ENCODE assay signal across 8 mouse cellular contexts in genomic region chr19:53309631-53310030, GRCm38 (mm10). TPM values are rescaled to one million over a fixed set of nuclear protein-coding genes. Genes with fewer than 3 reads are reported as not detected.
DNase-seq lines count a peak whose midpoint lies in the region; ATAC-seq lines count a peak whose summit lies in the region.

No protein-coding gene starts in this region.

- no peaks in the 10 kb centered on the region for H3K36me3 ChIP-seq in forebrain, embryonic 10.5 days (replicated peaks)
- no peaks in the 10 kb centered on the region for H3K36me3 ChIP-seq in forebrain, embryonic 14.5 days (ENCODE audit: control insufficient read depth, insufficient read depth, low read length)
- H3K36me3 ChIP-seq in neural tube, embryonic 13.5 days, result no peaks in the 10 kb centered on the region
- no peaks in the 10 kb centered on the region for H3K36me3 ChIP-seq in limb, embryonic 15.5 days

- H3K4me1 ChIP-seq in forebrain, embryonic 10.5 days, result peaks cover 55% of the 10 kb centered on the region
- peaks cover 9% of the 10 kb centered on the region for H3K4me1 ChIP-seq in forebrain, embryonic 14.5 days (ENCODE audit: control insufficient read depth, insufficient read depth, low read length)
- H3K4me1 ChIP-seq in neural tube, embryonic 13.5 days (replicated peaks), result peaks cover 19% of the 10 kb centered on the region
- peaks cover 3% of the 10 kb centered on the region; the same call in 1 of the 2 replicates for H3K4me1 ChIP-seq in limb, embryonic 15.5 days

- 21% methylated on average over 4 of the region's 4 CpGs for WGBS in forebrain, embryonic 10.5 days
- 16% methylated on average over 4 of the region's 4 CpGs for WGBS in forebrain, embryonic 14.5 days
- 15% methylated on average over 4 of the region's 4 CpGs for WGBS in neural tube, embryonic 13.5 days
- WGBS in limb, embryonic 15.5 days, result 23% methylated on average over 4 of the region's 4 CpGs

- H3K9ac ChIP-seq in forebrain, embryonic 14.5 days (ENCODE audit: low read length), result no peak overlapping the region
- H3K9ac ChIP-seq in neural tube, embryonic 13.5 days, result 0 out of 2 replicates have a peak overlapping the region, but pooled peaks have one; percentile 22
- no peak overlapping the region for H3K9ac ChIP-seq in limb, embryonic 15.5 days

- no peak for DNase-seq in forebrain, embryonic 10.5 days (ENCODE audit: extremely low spot score, low spot score)
- DNase-seq in forebrain, embryonic 14.5 days (ENCODE audit: low spot score), result no peak
- no peak for DNase-seq in neural tube, embryonic 10.5 days (ENCODE audit: extremely low spot score, low spot score)
- DNase-seq in adrenal gland, adult 8-10 months, result no peak
- DNase-seq in lung, postnatal 4 days, result no peak
- DNase-seq in spleen, postnatal 4 days (ENCODE audit: low spot score in 2 of 2), result no peak

- peak overlapping the region; percentile 93; the same call in 1 of the 2 replicates for H3K4me3 ChIP-seq in forebrain, embryonic 10.5 days
- no peak overlapping the region for H3K4me3 ChIP-seq in forebrain, embryonic 14.5 days (ENCODE audit: low read depth, low read length)
- peak overlapping the region; percentile 84; the same call in 1 of the 2 replicates for H3K4me3 ChIP-seq in neural tube, embryonic 13.5 days
- no peak overlapping the region for H3K4me3 ChIP-seq in limb, embryonic 15.5 days

- no peaks in the 10 kb centered on the region for H3K27me3 ChIP-seq in forebrain, embryonic 10.5 days (ENCODE audit: poor library complexity, severe bottlenecking)
- no peaks in the 10 kb centered on the region for H3K27me3 ChIP-seq in forebrain, embryonic 14.5 days (replicated peaks; ENCODE audit: control insufficient read depth, insufficient read depth, low read length)
- no peaks in the 10 kb centered on the region for H3K27me3 ChIP-seq in neural tube, embryonic 13.5 days
- no peaks in the 10 kb centered on the region for H3K27me3 ChIP-seq in limb, embryonic 15.5 days

- peak overlapping the region; percentile 56 for H3K27ac ChIP-seq in forebrain, embryonic 10.5 days
- H3K27ac ChIP-seq in forebrain, embryonic 14.5 days (ENCODE audit: low read depth, low read length), result no peak overlapping the region
- H3K27ac ChIP-seq in neural tube, embryonic 13.5 days (replicated peaks), result no peak overlapping the region
- no peak overlapping the region for H3K27ac ChIP-seq in limb, embryonic 15.5 days

- no peak overlapping the region; the same call in 1 of the 2 replicates for H3K4me2 ChIP-seq in forebrain, embryonic 14.5 days (ENCODE audit: low read length)
- peak overlapping the region; percentile 80 for H3K4me2 ChIP-seq in neural tube, embryonic 13.5 days
- H3K4me2 ChIP-seq in limb, embryonic 15.5 days, result 0 out of 2 replicates have a peak overlapping the region, but pooled peaks have one; percentile 91

- no peaks in the 10 kb centered on the region for H3K9me3 ChIP-seq in forebrain, embryonic 10.5 days
- H3K9me3 ChIP-seq in forebrain, embryonic 14.5 days (replicated peaks; ENCODE audit: control insufficient read depth, low read length), result no peaks in the 10 kb centered on the region
- no peaks in the 10 kb centered on the region for H3K9me3 ChIP-seq in neural tube, embryonic 13.5 days
- no peaks in the 10 kb centered on the region for H3K9me3 ChIP-seq in limb, embryonic 15.5 days

- ATAC-seq in forebrain, embryonic 14.5 days, result no peak
- no peak for ATAC-seq in neural tube, embryonic 13.5 days (ENCODE audit: low read depth)
- no peak for ATAC-seq in limb, embryonic 15.5 days (ENCODE audit: insufficient number of reproducible peaks, low FRiP score, low TSS enrichment, low read depth)

RNA-seq across cellular contexts. Expression of gene Mxi1, which starts 0.7 kb away (rescaled TPM):
- polyA plus RNA-seq in forebrain, embryonic 10.5 days (2016; fragmentation: Nextera tagmentation; extraction: Ambion mirVana), result 16.1 and 20.7 TPM in 2 replicates
- polyA plus RNA-seq in forebrain, embryonic 14.5 days (2014; fragmentation: Nextera tagmentation; extraction: Ambion mirVana), result 27.6 and 41.0 TPM in 2 replicates
- 59.8 and 66.5 TPM in 2 replicates for polyA plus RNA-seq in neural tube, embryonic 13.5 days (2015; fragmentation: Nextera tagmentation; extraction: Ambion mirVana)
- polyA plus RNA-seq in limb, embryonic 15.5 days (2015; fragmentation: Nextera tagmentation; extraction: Ambion mirVana), result 35.4 and 40.1 TPM in 2 replicates
- total RNA-seq in adrenal gland, adult 8-10 months (2022), result 10 to 100 TPM; 33.5 to 38.1 (median 34.5) TPM

Comparison
In these comparisons a context has a peak if more than half of its experiments do, and no peak if none do; other contexts are left out.
1. H3K4me3 ChIP-seq: peak in forebrain, embryonic 10.5 days (single experiment) and neural tube, embryonic 13.5 days (single experiment); none in forebrain, embryonic 14.5 days (single experiment) and limb, embryonic 15.5 days (single experiment).